Mouse (Mus musculus): Measurements from ENCODE around the gene Tkt.

DNA sequence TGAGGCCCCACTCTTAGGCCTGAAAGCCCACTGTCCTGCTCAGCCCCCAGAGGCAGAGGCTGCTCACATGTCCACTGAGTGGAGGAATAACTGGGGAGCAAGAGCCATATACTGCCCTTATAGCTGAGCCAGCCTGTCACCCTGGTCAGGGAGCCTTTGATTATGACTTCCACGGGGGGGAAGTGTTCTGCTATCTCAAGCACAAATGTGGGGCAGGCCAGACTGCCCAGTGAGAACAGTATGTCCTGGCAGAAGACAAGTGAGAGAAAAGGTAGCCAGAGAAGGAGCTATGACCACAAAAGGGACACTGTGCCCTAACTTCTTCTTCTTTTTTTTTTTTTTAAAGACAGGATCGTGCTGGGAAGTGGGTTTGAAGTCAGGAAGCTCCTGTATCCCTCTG lies 49.0 kb downstream of the Tkt start:
- TF ChIP-seq CTCF (IDR thresholded peaks at IDR 0.05; ENCODE audit: borderline replicate concordance, extremely low read depth, insufficient read depth, insufficient read length) = no peak
- TF ChIP-seq POLR2A (IDR thresholded peaks at IDR 0.05; ENCODE audit: borderline replicate concordance, extremely low read depth, insufficient read depth, insufficient read length, poor library complexity, severe bottlenecking) = no peak

Data from brain, embryonic 14.5 days (tissue).